Mouse (Mus musculus) CH12F3 (cell line): ENCODE data around the gene Sipa1l3.

Experiments used
- in situ Hi-C: fragments of 300-500 bp; cut with MboI; formaldehyde crosslinking; loops from 2 replicates; pipeline ENCODE4 v1.14.3; 2020; ENCODE audit warnings: low sequenced_read_pairs

The Sipa1l3 gene

DNA sequence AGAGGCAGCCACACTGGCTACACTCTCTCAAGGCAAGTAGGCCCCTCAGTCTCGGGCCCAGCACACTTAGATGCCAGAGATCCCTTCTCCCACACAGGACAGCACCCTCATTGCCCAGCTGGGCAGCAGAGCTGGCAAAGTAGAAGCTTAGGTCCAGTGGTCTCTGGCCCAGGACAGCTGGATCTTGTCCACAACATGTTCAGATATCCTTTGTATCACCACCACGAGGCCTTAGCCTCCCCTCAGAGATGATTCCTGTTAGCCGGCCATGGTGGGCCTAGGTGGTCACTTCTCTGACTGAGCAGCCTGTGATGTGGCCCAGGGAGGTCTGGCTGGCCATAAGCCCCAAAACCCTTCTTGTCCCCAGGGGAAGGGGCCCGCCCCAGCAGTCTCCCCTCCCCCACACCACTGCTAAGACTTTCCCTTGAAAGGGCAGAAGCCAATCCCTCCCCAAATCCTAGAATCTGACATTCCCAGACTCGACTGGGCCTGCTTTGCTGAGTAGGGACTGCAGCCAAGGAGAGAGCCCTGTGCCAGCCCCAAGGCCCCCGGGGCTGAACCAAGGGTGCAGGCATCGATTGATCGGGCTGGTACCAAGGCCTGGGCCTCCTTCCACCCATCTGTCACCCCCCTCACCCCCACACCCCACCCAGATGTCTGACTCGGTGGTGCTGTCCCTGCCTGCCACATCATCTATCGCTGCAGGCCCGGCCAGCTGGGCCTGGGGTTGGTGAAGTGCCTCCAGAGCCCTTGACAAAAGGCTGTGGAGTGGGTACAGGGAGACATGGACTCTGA, 227.6 kb downstream of the Sipa1l3 start:
- in situ Hi-C loops = no loop called here

- in situ Hi-C loops = no loop called here
These were observed 228.6 kb downstream of the Sipa1l3 start for GRCm38 (mm10) chr7:29289856-29290255.

DNA sequence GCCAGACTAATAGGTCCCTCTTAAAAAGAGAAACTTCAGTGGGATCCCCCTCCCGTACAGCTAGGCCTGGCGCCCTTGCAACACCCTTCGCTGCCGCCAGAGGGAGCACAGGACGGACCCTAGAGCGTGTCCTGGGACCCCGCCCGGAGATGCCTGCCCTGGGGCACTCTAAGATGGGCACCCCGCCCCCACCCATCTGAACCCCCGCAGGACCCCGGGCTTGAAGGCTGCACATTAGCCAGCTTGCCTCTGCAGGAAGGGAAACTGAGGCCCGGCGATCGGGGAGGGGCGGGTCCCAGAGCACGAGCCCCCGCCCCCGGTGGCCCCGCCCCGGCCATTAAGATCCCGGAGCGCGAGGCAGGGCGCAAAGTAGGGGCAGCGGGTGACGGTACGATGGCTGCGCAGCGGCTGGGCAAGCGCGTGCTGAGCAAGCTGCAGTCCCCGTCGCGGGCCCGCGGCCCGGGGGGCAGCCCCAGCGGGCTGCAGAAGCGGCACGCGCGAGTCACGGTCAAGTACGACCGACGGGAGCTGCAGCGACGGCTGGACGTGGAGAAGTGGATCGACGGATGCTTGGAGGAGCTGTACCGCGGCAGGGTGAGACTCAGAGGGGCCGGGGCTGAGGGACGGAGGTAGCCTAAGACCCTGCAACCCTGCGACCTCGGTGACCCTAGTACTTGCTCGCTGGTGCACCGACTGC, 229.4 kb downstream of the Sipa1l3 start, which contains the start of gene Ppp1r14a:
Gene Ppp1r14a (plus strand): TSS at position 367 of the 697 bp plus-strand sequence.
- in situ Hi-C loops = no loop called here

DNA sequence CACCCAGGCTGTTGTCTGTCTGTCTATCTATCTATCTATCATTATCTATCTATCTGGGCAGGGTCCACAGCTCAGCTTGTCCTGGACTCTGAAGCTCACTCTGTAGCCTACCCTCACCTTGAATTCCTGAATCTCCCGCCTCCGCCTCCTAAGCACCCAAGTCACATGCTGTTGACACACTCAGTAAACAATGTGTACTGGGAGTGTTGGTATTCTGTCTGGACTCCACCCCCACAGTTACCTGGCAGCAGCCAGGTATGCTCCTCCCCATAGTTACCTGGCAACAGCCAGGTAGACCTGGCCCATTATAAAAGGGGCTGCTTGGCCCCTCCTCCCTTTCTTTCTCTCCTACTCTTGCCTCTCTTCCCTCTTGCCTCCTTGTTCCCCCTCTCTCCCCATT, 230.4 kb downstream of the Sipa1l3 start:
- in situ Hi-C loops = no loop called here

- in situ Hi-C loops = no loop called here
These were observed 231.0 kb downstream of the Sipa1l3 start for GRCm38 (mm10) chr7:29287481-29287880.

- in situ Hi-C loops = no loop called here
These were observed 233.9 kb downstream of the Sipa1l3 start for GRCm38 (mm10) chr7:29284523-29284922.

DNA sequence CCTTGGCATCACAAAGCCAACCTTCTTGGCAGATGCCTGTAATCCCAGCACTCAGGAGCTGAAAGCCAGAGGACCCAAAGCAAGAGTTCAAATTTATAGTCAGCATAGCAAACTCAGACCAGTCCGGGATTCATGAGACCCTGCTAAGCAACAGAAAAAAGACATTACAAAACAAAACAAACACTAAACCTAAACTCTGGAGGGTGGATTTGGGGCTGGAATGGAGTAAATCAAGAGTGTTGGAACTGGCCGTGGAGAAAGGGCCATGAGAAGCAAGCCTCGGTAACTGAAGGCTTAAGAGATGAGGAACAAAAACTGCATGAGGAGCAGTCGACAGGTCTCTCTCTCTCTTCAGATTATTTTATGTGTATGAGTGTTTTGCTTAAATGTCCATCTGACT, 234.6 kb downstream of the Sipa1l3 start:
- in situ Hi-C loops = no loop called here

DNA sequence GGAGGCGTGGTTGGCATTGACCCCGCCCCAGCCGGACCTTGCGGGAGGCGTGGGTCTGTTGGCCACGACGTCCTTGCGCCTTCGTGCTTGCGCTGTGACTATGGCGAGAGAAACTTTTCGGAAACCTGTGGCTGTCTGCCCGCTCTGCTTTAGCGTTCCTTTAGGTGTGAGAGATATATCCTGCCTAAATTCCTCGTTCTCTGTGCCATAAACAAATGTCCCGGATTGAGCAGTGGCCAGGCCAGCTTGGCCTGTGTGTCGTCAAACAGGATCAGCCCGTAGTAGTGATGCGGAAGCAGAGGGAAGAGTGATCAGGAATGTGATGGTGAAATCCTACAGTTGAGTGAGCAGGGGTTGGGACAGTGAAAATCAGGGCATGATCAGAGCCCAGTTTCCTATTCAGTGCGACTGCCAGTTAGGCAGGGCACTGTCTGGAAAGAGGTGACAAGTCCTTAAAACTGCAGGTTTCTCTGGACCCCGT, 236.3 kb downstream of the Sipa1l3 start:
- in situ Hi-C loops = no loop called here

- in situ Hi-C loops = no loop called here
These were observed 237.0 kb downstream of the Sipa1l3 start, which contains the start of gene Spint2 for GRCm38 (mm10) chr7:29281201-29282073. Gene Spint2 (minus strand): TSS chr7:29281912.

DNA sequence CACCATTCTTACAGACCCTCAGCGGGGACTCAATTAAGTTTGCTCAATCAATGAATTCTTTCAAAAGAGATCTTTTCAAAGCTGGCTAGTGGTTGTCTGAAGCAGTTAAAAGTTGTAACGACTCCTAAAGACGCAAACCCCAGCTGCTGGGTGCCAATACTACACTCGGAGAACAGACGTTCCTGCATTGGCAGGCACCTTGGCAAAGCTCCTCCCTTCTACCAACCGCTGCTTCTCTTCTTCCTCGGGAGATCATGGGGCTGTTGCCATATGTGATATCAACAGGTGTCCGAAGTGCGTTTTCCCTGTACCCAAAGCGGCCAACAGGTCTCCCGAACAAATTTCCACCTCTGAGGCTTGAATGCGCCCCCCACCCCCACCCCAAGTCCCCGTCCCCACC, 237.6 kb downstream of the Sipa1l3 start:
- in situ Hi-C loops = no loop called here

DNA sequence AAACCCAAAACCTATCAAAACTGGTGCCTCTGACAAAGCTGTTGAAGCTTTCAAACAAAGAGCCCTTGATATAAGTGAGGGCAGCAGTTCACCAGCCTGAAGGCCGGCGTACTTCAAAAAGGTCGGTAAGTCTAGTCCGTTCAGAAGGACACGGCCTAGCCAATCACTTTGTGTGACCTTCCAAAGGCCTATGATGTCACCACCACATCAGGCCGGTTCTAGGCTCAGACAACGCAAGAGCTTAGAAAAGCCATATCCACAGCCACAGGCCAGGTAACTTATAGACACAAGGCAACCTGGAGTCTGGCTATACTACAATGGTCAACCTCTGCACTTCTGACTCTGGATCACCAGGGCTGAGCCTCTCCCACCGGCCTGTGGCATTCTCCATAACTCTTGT, 238.5 kb downstream of the Sipa1l3 start:
- in situ Hi-C loops = no loop called here

GRCm38 (mm10) chr7:29279261-29279660, 239.2 kb downstream of the Sipa1l3 start:
- in situ Hi-C loops = no loop called here

DNA sequence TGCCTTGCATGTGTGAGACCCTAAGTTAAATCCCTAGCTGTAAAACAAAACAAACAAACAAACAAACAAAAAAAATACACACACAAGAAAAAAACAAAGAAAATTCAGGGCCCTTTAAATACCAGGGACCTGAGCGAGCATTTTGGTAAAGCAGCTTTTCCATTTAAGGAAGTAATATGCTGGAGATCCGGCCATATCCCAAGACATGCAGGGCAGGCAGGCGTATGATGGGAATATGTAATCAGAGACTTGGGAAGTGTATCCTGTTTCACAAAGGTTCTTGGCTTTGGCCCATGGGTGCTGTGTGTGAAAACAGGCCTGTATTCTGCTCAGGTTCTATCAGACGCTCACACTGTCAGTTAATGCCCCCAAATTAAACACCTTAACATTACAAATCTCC, 240.9 kb downstream of the Sipa1l3 start:
- in situ Hi-C loops = no loop called here

DNA sequence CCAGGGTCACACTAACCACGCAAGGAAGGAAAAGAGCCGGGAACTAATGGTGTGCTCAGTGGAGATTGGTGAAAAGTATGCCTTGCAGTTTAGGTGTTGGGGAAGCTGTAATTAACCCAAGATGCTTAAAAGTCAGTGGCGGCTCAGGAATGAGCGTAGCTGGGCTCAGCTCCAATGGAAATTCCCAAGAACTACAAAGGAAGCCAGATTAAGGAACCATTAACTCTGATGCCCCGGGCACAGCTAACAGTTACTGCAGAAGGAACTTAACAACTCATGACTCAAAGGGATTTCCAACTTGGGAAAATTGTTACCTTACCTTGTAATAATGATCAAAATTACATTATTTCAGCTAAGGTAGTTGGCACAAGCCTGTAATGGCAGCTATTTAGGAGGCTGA, 241.7 kb downstream of the Sipa1l3 start:
- in situ Hi-C loops = no loop called here

DNA sequence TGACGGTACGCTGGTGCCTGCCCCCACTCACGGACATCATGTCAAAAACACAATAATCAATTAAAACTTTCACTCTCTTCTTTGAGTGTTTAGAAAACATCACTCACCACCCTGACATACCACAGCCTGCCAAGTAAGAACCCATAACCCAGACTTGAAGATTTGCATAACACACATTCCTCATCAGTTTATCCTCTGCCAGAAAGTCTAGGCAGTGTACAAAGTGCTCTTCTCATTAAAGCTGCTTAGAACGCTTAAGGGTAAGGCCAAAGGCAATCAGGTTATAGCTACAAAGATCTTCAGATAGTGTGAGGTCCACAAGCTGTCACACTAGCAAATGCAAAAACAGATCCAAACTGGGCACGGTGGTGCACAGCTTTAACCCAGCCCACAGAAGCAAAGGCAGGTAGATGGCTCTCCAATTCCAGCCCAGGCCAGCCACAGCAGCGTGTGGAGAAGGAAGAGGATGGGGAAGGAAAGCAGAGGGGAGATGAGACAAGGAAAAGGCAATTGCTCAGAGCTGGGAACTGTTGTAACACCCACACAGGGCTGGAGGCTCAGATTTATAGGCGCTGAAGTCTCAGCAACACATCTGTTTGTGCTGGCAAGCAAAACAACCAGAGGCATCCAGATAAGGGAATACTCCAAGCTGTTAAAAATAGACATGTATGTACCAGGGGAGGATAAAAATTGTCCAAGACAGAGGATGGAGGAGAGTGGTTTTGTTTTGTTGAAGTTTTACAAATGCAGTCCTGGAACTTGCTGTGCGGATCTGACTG, 246.6 kb downstream of the Sipa1l3 start:
- in situ Hi-C loops = no loop called here

DNA sequence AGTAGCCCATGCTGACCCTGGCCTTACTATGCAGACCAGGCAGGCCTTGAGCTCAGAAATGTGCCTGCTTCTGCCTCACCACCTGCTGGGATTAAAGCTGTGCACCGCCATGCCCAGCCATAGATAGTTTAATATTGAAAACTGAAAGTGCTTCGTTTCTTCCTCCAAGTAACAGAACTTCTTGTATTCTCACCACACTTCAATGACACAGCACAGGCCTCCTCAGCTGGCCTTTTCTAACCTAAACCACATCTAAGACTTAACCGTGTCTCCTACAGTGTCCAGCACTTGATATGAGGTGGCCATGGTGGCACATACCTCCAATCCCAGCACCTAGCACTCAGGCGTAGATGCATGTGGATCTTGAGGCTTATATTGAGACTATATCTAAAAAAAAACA, 248.0 kb downstream of the Sipa1l3 start:
- in situ Hi-C loops = no loop called here
